Mouse (Mus musculus): ENCODE data around the gene Olfr47. TPM values are rescaled to one million over a fixed set of nuclear protein-coding genes. Genes with fewer than 3 reads are reported as not detected.

The Olfr47 gene
- polyA plus RNA-seq, 1 experiment from 2014 or later = not detected

DNA sequence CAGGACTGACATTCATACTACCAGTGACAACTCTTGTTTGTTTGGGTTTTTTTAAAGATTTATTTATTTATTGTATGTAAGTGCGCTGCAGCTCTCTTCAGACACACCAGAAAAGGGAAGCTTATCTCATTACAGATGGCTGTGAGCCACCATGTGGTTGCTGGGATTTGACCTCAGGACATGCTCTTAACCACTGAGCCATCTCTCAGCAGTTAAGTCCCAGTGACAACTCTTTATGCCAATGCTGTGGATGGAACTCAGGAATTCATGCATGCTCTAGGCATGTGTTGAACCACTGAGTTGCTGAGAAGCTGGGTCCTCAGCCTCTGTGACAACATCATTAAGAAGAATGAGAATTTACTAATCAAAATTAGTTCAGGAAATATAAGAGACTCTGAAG, 21.7 kb downstream of the Olfr47 start:
- DNase-seq (ENCODE audit: low spot score) = no peak
- 89% methylated on average over 1 of the region's 1 CpGs for WGBS

DNA sequence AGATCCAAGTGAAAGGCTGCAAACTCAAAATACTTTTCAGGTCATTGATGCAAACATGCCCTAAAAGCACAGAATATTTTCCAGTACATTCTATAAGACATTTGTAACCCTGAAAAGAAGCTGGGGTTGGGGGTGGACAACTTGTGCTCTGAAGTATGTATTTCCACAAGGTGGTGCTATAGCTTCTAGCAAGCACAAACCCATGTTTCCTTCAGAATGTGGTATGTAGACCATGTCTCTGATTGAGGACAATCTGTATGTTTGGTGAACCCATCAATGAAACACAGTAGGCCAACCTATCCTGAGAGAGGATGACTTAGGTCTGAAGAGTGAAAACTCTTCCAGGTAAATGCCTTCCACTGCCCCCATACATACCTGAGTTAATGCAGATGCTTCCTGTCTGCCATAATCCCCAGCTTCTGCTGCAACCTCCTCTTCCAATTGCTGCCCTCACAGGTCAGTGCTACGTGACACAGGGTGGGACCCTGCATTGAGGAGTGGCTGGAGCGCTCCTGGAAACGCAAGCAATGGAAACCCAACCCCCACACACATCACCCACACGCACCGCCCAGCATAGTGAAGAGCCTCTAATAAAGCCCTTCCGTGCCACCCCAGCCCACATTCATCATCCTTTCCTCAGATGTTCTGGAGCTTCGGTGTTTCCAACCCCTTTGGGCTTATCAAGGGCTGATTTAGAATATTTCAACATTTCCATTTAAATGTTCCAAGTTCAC, 23.0 kb downstream of the Olfr47 start:
- H3K36me3 ChIP-seq (ENCODE audit: control insufficient read depth, insufficient read depth, low read length) = no peaks in the 10 kb centered on the region
- no peak overlapping the region for H3K9ac ChIP-seq (ENCODE audit: low read depth, low read length)
- H3K27me3 ChIP-seq (ENCODE audit: control insufficient read depth, insufficient read depth, low read length) = no peaks in the 10 kb centered on the region
- H3K4me3 ChIP-seq (ENCODE audit: low read depth, low read length) = no peak overlapping the region
- H3K9me3 ChIP-seq (ENCODE audit: control insufficient read depth, low read length) = no peaks in the 10 kb centered on the region
- DNase-seq (ENCODE audit: low spot score) (peak; percentile 18), ATAC-seq (ENCODE audit: low FRiP score) (0 out of 2 replicates have a peak, but pooled peaks have one; percentile 54)
- H3K27ac ChIP-seq (ENCODE audit: low read depth, low read length) = no peak overlapping the region
- WGBS = 58% methylated on average over 7 of the region's 7 CpGs
- no peaks in the 10 kb centered on the region for H3K4me1 ChIP-seq (replicated peaks; ENCODE audit: control insufficient read depth, insufficient read depth, low read length)
- no peak overlapping the region for H3K4me2 ChIP-seq (replicated peaks; ENCODE audit: low read depth, low read length)

More for the DNA sequence above, 21.7 kb downstream of the Olfr47 start:
- H3K4me1 ChIP-seq (replicated peaks; ENCODE audit: control insufficient read depth, insufficient read depth, low read length) = no peaks in the 10 kb centered on the region
- no peak overlapping the region for H3K9ac ChIP-seq (ENCODE audit: low read depth, low read length)
- no peak overlapping the region for H3K27ac ChIP-seq (ENCODE audit: low read depth, low read length)
- no peak overlapping the region for H3K4me2 ChIP-seq (replicated peaks; ENCODE audit: low read depth, low read length)
- H3K27me3 ChIP-seq (ENCODE audit: control insufficient read depth, insufficient read depth, low read length) = no peaks in the 10 kb centered on the region
- no peak overlapping the region for H3K4me3 ChIP-seq (ENCODE audit: low read depth, low read length)
- no peak for ATAC-seq (ENCODE audit: low FRiP score)
- no peaks in the 10 kb centered on the region for H3K9me3 ChIP-seq (ENCODE audit: control insufficient read depth, low read length)
- no peaks in the 10 kb centered on the region for H3K36me3 ChIP-seq (ENCODE audit: control insufficient read depth, insufficient read depth, low read length)

DNA sequence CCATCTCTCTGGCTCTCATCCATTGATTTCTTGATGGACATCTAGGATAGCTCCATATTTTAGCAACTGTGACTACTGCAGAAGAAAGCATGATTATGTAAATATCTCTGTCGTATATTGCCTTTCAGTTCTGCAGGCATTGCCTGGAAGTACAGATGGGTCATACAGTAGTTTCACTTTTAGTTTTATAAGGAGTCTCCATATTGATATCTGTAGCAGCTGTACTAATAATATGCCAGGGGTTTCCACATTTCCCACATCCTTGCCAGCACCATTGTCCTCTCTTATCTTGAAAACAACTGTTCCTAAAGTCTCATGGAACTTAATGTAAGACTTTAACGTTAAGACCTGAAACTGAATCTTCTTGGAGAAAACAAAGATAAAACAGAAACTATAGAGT, 29.4 kb downstream of the Olfr47 start:
- Histone ChIP-seq H3K9me3 (ENCODE audit: control insufficient read depth, low read length) (no peaks in the 10 kb centered on the region), H3K9ac (ENCODE audit: low read depth, low read length) (no peak overlapping the region), H3K4me1 (replicated peaks; ENCODE audit: control insufficient read depth, insufficient read depth, low read length) (peaks cover 2% of the 10 kb centered on the region; the same call in 1 of the 2 replicates), H3K27me3 (ENCODE audit: control insufficient read depth, insufficient read depth, low read length) (peaks cover 8% of the 10 kb centered on the region), H3K4me3 (ENCODE audit: low read depth, low read length) (no peak overlapping the region), H3K27ac (ENCODE audit: low read depth, low read length) (no peak overlapping the region), H3K36me3 (ENCODE audit: control insufficient read depth, insufficient read depth, low read length) (no peaks in the 10 kb centered on the region), H3K4me2 (replicated peaks; ENCODE audit: low read depth, low read length) (no peak overlapping the region)
- no peak for ATAC-seq (ENCODE audit: low FRiP score)
- 75% methylated on average over 2 of the region's 2 CpGs for WGBS
- no peak for DNase-seq (ENCODE audit: low spot score)

DNA sequence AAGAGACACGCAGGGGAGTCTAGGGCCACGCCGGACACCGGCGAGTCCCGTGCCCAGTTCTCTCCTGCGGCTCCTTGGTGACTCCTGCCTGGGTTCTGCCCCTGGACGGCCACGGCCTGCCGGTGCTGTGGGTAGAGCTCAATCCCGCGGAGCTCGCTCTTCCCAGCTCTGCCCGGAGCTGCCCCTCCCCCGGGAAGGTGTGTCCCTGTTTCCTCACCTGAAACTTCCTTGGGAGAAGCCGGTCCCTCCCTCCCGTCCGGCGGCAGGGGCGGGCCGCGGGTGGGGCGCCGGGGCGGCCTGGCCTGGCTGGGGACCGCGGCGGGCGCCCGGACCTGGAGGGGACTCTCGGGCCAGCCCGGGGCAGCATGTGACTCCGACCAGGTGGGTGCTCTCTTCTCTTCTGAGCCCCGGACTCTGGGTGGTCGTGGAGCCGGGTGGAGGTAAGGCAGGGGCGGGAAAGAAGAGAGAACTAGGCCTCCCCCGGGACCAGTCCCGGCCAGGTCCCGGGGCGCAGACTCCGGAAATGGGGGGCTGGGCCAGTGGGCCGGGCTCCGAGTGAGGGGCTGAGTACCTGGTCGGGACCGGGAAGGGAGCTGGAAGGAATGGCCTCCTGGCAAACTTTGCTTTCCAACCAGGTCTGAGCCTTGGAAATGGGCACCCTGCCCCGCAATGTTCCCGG, 34.2 kb downstream of the Olfr47 start, which contains the start of gene Arhgef5:
TSS of gene Arhgef5 (plus strand) at position 220 of the 679 bp plus-strand sequence.
- Histone ChIP-seq H3K9ac (ENCODE audit: low read depth, low read length) (peak within 1 kb of the TSS; percentile 55; the same call in 1 of the 2 replicates), H3K27me3 (ENCODE audit: control insufficient read depth, insufficient read depth, low read length) (peaks cover 13% of the 10 kb centered on the region), H3K4me2 (replicated peaks; ENCODE audit: low read depth, low read length) (peak within 1 kb of the TSS; percentile 88), H3K4me3 (ENCODE audit: low read depth, low read length) (peak within 1 kb of the TSS; percentile 51), H3K27ac (ENCODE audit: low read depth, low read length) (no peak within 1 kb of the TSS), H3K4me1 (replicated peaks; ENCODE audit: control insufficient read depth, insufficient read depth, low read length) (peaks cover 2% of the 10 kb centered on the region; the same call in 1 of the 2 replicates), H3K9me3 (ENCODE audit: control insufficient read depth, low read length) (no peaks in the 10 kb centered on the region), H3K36me3 (ENCODE audit: control insufficient read depth, insufficient read depth, low read length) (no peaks in the 10 kb centered on the region)
- peak; percentile 40 for DNase-seq (ENCODE audit: low spot score)
- ATAC-seq (ENCODE audit: low FRiP score) = peak; percentile 83
- under 1% methylated on average over 37 of the region's 48 CpGs for WGBS

DNA sequence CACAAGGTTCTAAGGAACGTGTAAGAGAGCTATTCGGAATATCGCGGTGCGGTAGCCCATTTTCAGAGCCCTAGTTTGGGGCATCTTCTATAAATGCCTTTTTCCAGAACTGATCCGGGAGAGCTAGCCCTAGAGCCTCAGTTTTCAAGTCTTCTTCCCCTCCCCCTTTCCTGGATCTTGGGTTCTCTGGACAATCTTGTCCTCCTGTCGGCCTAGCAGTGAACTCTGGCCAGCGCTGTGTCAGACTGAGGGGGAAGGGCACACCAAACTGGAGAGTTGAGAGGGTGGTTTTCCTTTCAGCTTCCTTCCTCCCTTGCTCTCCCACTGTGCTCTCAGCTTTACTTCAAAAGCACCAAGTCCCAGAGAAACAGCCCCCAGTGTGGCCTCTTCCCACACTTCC, 35.0 kb downstream of the Olfr47 start:
- Histone ChIP-seq H3K9ac (ENCODE audit: low read depth, low read length) (no peak overlapping the region), H3K4me2 (replicated peaks; ENCODE audit: low read depth, low read length) (peak overlapping the region; percentile 88), H3K4me3 (ENCODE audit: low read depth, low read length) (peak overlapping the region; percentile 51), H3K4me1 (replicated peaks; ENCODE audit: control insufficient read depth, insufficient read depth, low read length) (peaks cover 2% of the 10 kb centered on the region; the same call in 1 of the 2 replicates), H3K27ac (ENCODE audit: low read depth, low read length) (no peak overlapping the region), H3K27me3 (ENCODE audit: control insufficient read depth, insufficient read depth, low read length) (peaks cover 13% of the 10 kb centered on the region), H3K9me3 (ENCODE audit: control insufficient read depth, low read length) (no peaks in the 10 kb centered on the region), H3K36me3 (ENCODE audit: control insufficient read depth, insufficient read depth, low read length) (no peaks in the 10 kb centered on the region)
- no peak for DNase-seq (ENCODE audit: low spot score)
- 0 out of 2 replicates have a peak, but pooled peaks have one; percentile 52 for ATAC-seq (ENCODE audit: low FRiP score)
- 7% methylated on average over 8 of the region's 8 CpGs for WGBS

DNA sequence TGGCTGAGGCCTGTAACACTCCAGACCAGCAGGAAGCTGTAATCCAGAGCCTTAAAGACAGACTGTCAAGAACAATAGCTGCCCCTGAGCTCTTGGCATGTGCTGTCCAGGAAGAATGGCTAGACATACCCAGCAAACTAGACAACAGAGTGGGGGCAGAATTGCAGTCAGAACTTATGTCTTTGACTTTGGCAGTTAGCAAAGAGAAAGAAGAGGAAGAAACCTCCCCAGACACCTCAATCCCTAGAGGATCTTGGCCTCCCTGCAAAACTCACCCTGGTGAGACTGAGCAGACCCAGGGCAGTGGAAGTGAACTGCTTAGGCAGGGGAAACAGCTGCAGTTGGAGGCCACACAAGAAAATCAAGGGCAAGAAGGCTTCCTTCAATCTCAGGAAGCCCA, 41.3 kb downstream of the Olfr47 start:
- no peak overlapping the region for H3K4me2 ChIP-seq (replicated peaks; ENCODE audit: low read depth, low read length)
- H3K9ac ChIP-seq (ENCODE audit: low read depth, low read length) = no peak overlapping the region
- no peak for ATAC-seq (ENCODE audit: low FRiP score)

DNA sequence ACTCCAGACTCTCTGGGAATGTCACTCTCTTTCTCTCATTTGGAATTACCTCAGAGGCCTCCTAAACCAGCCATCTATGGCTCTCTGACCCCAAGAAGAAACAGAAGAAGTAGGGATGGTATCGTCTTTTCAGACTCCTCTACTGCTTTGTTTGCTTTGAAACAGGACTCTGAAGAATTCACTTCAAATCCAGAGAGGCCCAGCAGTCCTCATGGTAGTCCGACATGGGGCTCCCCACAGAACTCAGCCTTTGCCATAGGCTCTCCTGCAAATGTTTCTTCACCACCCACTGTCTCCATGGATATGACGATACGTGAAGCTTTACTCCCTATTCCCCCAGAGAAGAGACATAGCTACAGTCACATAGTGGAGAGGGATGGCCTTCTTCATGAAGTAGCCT, 42.8 kb downstream of the Olfr47 start:
- H3K9ac ChIP-seq (ENCODE audit: low read depth, low read length) = no peak overlapping the region
- ATAC-seq (ENCODE audit: low FRiP score) (no peak), DNase-seq (ENCODE audit: low spot score) (no peak)
- H3K4me1 ChIP-seq (replicated peaks; ENCODE audit: control insufficient read depth, insufficient read depth, low read length) = no peaks in the 10 kb centered on the region
- 82% methylated on average over 4 of the region's 4 CpGs for WGBS
- H3K4me3 ChIP-seq (ENCODE audit: low read depth, low read length) = no peak overlapping the region
- no peak overlapping the region for H3K27ac ChIP-seq (ENCODE audit: low read depth, low read length)
- H3K27me3 ChIP-seq (ENCODE audit: control insufficient read depth, insufficient read depth, low read length) = no peaks in the 10 kb centered on the region
- H3K36me3 ChIP-seq (ENCODE audit: control insufficient read depth, insufficient read depth, low read length) = no peaks in the 10 kb centered on the region
- H3K9me3 ChIP-seq (ENCODE audit: control insufficient read depth, low read length) = no peaks in the 10 kb centered on the region
- H3K4me2 ChIP-seq (replicated peaks; ENCODE audit: low read depth, low read length) = no peak overlapping the region

More for the DNA sequence above, 41.3 kb downstream of the Olfr47 start:
- no peaks in the 10 kb centered on the region for H3K9me3 ChIP-seq (ENCODE audit: control insufficient read depth, low read length)
- no peaks in the 10 kb centered on the region for H3K36me3 ChIP-seq (ENCODE audit: control insufficient read depth, insufficient read depth, low read length)
- H3K27ac ChIP-seq (ENCODE audit: low read depth, low read length) = no peak overlapping the region
- H3K4me1 ChIP-seq (replicated peaks; ENCODE audit: control insufficient read depth, insufficient read depth, low read length) = no peaks in the 10 kb centered on the region
- DNase-seq (ENCODE audit: low spot score) = no peak
- no peak overlapping the region for H3K4me3 ChIP-seq (ENCODE audit: low read depth, low read length)
- H3K27me3 ChIP-seq (ENCODE audit: control insufficient read depth, insufficient read depth, low read length) = no peaks in the 10 kb centered on the region

DNA sequence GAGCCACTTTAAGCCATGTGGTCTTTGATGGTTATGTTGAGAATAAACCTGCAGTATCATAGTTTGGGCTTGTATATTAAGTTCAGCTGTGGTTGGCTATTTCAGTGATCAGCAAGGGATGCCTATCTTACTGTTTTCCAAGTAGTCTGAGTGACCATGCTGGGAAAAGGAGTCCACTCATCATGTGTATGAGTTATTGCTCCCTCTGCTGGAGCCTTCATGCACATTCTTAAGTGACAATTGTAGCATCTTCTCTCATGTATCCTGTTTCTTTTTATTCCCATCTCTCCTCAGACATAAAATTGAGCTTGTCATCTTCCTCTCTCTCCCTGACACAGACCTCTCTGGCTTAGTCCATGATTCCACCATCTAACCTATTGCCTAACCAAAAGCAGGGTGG, 46.9 kb downstream of the Olfr47 start:
- no peak overlapping the region for H3K4me3 ChIP-seq (ENCODE audit: low read depth, low read length)
- no peak for DNase-seq (ENCODE audit: low spot score)
- H3K4me1 ChIP-seq (replicated peaks; ENCODE audit: control insufficient read depth, insufficient read depth, low read length) = no peaks in the 10 kb centered on the region
- H3K9me3 ChIP-seq (ENCODE audit: control insufficient read depth, low read length) = no peaks in the 10 kb centered on the region
- H3K4me2 ChIP-seq (replicated peaks; ENCODE audit: low read depth, low read length) = no peak overlapping the region
- H3K27me3 ChIP-seq (ENCODE audit: control insufficient read depth, insufficient read depth, low read length) = no peaks in the 10 kb centered on the region
- H3K9ac ChIP-seq (ENCODE audit: low read depth, low read length) = no peak overlapping the region
- ATAC-seq (ENCODE audit: low FRiP score) = no peak
- no peaks in the 10 kb centered on the region for H3K36me3 ChIP-seq (ENCODE audit: control insufficient read depth, insufficient read depth, low read length)
- no peak overlapping the region for H3K27ac ChIP-seq (ENCODE audit: low read depth, low read length)

DNA sequence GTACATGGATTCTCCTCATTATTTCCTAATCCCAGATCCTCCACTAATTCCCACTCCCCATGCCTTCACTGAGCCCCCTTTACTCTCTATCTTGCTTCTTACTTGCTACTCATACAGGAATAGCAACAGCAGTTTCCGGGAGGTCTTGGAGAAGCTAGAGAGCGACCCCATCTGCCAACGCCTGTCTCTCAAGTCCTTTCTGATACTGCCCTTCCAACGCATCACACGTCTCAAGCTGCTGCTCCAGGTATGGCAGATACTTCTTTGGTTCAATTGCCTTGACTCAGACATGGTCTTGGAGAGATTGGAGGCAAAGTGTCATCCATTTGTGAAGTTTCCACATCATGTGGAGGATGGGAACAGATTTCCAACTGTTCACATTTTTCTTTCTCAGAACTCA, 49.2 kb downstream of the Olfr47 start:
- 87% methylated on average over 5 of the region's 5 CpGs for WGBS
- ATAC-seq (ENCODE audit: low FRiP score) = no peak

More for the DNA sequence above, 49.2 kb downstream of the Olfr47 start:
- no peaks in the 10 kb centered on the region for H3K27me3 ChIP-seq (ENCODE audit: control insufficient read depth, insufficient read depth, low read length)
- H3K4me1 ChIP-seq (replicated peaks; ENCODE audit: control insufficient read depth, insufficient read depth, low read length) = no peaks in the 10 kb centered on the region
- H3K4me3 ChIP-seq (ENCODE audit: low read depth, low read length) = no peak overlapping the region
- H3K9ac ChIP-seq (ENCODE audit: low read depth, low read length) = no peak overlapping the region
- H3K27ac ChIP-seq (ENCODE audit: low read depth, low read length) = no peak overlapping the region
- H3K4me2 ChIP-seq (replicated peaks; ENCODE audit: low read depth, low read length) = no peak overlapping the region
- no peak for DNase-seq (ENCODE audit: low spot score)
- no peaks in the 10 kb centered on the region for H3K9me3 ChIP-seq (ENCODE audit: control insufficient read depth, low read length)
- no peaks in the 10 kb centered on the region for H3K36me3 ChIP-seq (ENCODE audit: control insufficient read depth, insufficient read depth, low read length)

Data from hindbrain, embryonic 11.5 days (tissue).